ENCODE assay signal across 8 mouse cellular contexts in genomic region chr12:59129038-59129437, GRCm38 (mm10). TPM values are rescaled to one million over a fixed set of nuclear protein-coding genes. Genes with fewer than 3 reads are reported as not detected.
DNase-seq lines count a peak whose midpoint lies in the region; ATAC-seq lines count a peak whose summit lies in the region.

No protein-coding gene starts in this region.

- intact Hi-C loops in heart, postnatal 25 days (cut with DNase I) = loop anchor here (2.0 kb wide), 1 partner anchor 62 kb away; the partner anchor contains the start of gene Pnn

- no peaks in the 10 kb centered on the region for H3K27me3 ChIP-seq in lung, embryonic 15.5 days

- H3K36me3 ChIP-seq in lung, embryonic 15.5 days = no peaks in the 10 kb centered on the region

- H3K9ac ChIP-seq in lung, embryonic 15.5 days = no peak overlapping the region

- ATAC-seq in lung, embryonic 15.5 days (ENCODE audit: borderline replicate concordance, extremely low read depth, low FRiP score, low TSS enrichment) = no peak
- no peak for ATAC-seq in inflammation-experienced regulatory T-cells, adult 6 months

- 32% methylated on average over 7 of the region's 7 CpGs for WGBS in lung, embryonic 15.5 days

- 0 out of 2 replicates have a peak overlapping the region, but pooled peaks have one; percentile 2 for H3K4me3 ChIP-seq in lung, embryonic 15.5 days

- H3K4me1 ChIP-seq in lung, embryonic 15.5 days = peaks cover 18% of the 10 kb centered on the region; the same call in 1 of the 2 replicates

- H3K4me2 ChIP-seq in lung, embryonic 15.5 days = peak overlapping the region; percentile 71

- no peak overlapping the region for H3K27ac ChIP-seq in lung, embryonic 15.5 days

- DNase-seq in heart, adult 18-20 months = peak; percentile 28 to 52
- no peak for DNase-seq in heart, postnatal 25 days (ENCODE audit: low spot score)
- peak; percentile 32 for DNase-seq in brain, adult 2 months (ENCODE audit: low read depth, low spot score)
- DNase-seq in induced T-regulatory cell, adult 2 months (ENCODE audit: low read depth) = peak; percentile 20
- DNase-seq in left cerebral cortex, adult 9 months (ENCODE audit: low spot score in 2 of 2) = no peak
- no peak for DNase-seq in gastrocnemius, postnatal 25 days

- no peaks in the 10 kb centered on the region for H3K9me3 ChIP-seq in lung, embryonic 15.5 days

RNA-seq across cellular contexts. Expression of gene Mia2, which starts 33.4 kb away (rescaled TPM):
- 100 to 1,000 TPM in 1 of 2 experiments, 10 to 100 TPM in 1; 91.4 to 103 TPM for total RNA-seq in heart, adult 18-20 months (2021)
- 10 to 100 TPM; 86.1 to 96.0 TPM for total RNA-seq in heart, postnatal 25 days (2021)
- 53.8 and 59.9 TPM in 2 replicates for polyA plus RNA-seq in lung, embryonic 15.5 days (2015; fragmentation: Nextera tagmentation; extraction: Ambion mirVana)
- 10 to 100 TPM; 19.0 to 34.2 (median 32.9) TPM for polyA plus RNA-seq in inflammation-experienced regulatory T-cells, adult 6 months (2017; shearing (Covaris generic))
- 10 to 100 TPM; 88.3 to 97.4 TPM for total RNA-seq in gastrocnemius, postnatal 25 days (2021)

Comparison
In these comparisons a context has a peak if more than half of its experiments do, and no peak if none do; other contexts are left out.
1. DNase-seq: peak in heart, adult 18-20 months (2 of 2), brain, adult 2 months (single experiment) and induced T-regulatory cell, adult 2 months (single experiment); none in heart, postnatal 25 days (single experiment), left cerebral cortex, adult 9 months (0 of 2) and gastrocnemius, postnatal 25 days (single experiment).